Mouse (Mus musculus): Measurements from ENCODE around the gene 4430402I18Rik. TPM values are rescaled to one million over a fixed set of nuclear protein-coding genes. Genes with fewer than 3 reads are reported as not detected.

Gene 4430402I18Rik
- total RNA-seq, 1 experiment from 2014 or later: not detected

DNA sequence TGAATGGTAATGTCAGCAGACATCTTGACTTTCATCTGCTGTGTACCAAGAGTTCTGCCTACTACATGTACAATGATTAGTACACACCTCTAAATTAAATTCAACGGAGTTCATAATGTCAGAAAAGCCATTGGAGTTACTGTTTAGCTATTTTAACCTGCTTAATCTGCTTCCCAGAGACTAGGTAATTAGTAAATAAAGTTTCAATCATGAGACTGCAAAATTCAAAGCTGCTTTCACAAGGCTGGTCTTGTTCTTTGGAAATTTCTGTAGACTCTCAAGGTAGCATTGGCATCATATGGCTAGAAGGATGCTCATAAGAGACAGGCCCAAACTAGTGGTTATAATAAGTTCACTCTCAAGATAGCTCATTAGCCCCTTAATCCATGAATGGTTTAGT, 112.8 kb downstream of the 4430402I18Rik start:
- no peak for ATAC-seq (ENCODE audit: extremely low read depth, insufficient number of reproducible peaks, low FRiP score, poor library complexity, severe bottlenecking)

DNA sequence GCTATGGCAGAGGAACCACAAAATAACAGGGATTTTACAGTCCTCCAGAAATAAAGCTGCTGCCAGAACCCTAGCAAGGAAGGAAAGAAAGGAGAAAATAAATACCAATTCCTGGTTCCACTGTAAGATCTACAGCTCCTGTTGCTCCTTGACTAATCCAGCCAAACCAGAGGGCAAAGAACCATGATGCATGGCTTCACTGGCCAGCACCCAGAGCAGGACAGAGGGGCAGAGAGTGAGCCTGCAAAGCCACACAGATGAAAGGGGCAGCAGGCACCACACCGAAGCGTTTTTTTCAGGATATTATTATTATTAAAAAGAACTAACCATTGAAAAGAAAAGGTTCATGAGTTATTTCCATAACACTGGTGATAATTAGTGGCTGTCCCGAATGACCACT, 115.6 kb downstream of the 4430402I18Rik start:
- no peak for ATAC-seq (ENCODE audit: extremely low read depth, insufficient number of reproducible peaks, low FRiP score, poor library complexity, severe bottlenecking)

DNA sequence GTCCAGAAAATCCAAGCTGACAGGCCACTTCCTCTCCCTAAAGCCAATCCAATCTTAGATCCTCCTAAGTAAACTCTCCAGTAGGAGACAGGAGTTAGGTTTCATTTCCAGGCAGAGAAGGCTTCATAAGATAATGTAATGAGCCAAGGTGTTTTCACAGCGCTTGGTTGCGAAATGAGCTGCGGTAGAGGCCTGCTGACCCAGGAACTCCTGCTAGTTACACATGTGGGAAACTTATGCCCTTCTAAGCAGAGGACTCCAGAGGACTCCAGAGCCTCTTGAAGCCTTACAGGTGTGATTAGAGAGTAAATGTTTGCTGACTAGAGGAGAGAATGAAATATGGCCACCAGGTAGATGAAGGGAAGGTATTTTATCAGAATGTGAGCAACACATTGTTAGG, 117.1 kb downstream of the 4430402I18Rik start:
- ATAC-seq (ENCODE audit: extremely low read depth, insufficient number of reproducible peaks, low FRiP score, poor library complexity, severe bottlenecking): no peak

DNA sequence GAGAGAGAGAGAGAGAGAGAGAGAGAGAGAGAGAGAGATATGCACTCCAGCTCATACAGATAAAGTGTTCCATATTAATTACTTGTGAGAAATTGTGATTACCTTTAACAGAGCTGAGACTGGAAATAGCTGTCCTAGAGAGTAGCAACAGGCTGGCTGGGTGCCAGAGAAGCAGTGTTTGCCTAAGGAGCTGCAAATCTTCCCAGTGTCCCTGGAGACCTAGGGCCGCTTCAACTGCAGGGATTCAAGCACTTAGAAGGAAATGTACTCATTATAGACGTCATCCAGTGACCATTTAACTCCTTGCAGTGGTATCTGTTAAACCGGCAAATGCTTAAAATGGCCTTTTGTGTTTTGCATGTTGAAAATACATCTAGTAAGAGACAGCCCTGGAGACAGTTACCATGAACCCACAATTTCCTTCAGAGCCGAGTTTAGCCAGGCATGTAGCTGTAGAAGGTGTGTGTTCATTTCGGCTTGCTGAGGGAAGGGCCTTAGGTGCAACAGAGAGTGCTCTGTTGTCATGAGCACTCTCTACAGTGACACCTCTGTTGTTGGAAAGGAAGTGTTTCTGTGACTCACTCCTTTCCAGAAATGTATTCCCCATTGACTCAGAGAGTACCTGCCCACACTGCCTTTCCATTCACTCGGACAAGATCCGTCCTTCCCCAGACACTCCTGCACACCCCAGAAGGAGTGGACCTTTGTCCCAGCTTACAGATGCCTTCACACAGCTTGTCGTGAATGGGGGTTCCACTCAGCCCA, 122.5 kb downstream of the 4430402I18Rik start:
- ATAC-seq (ENCODE audit: extremely low read depth, insufficient number of reproducible peaks, low FRiP score, poor library complexity, severe bottlenecking): no peak

Other genes starting within 250 kb of the 4430402I18Rik start
- gene Slc1a1, start 132.8 kb downstream of the 4430402I18Rik start, total RNA-seq (2017): 0.98 and 1.7 TPM in 2 replicates
- gene Plpp6, start 3.8 kb downstream of the 4430402I18Rik start, total RNA-seq (2017): 8.1 and 10.6 TPM in 2 replicates
- gene Cdc37l1, start 22.6 kb upstream of the 4430402I18Rik start, total RNA-seq (2017): 102 and 106 TPM in 2 replicates
- 11.8 and 12.7 TPM in 2 replicates for gene Ak3, start 80.2 kb upstream of the 4430402I18Rik start, total RNA-seq (2017)
- gene Rcl1, start 133.6 kb upstream of the 4430402I18Rik start, total RNA-seq (2017): 14.1 and 15.2 TPM in 2 replicates